Mouse (Mus musculus) brain, embryonic 14.5 days (tissue): Measurements from ENCODE around the gene Tmem51.

Experiments used
- CTCF ChIP-seq: fragments of 200-500 bp; IDR thresholded peaks from 2 replicates; pipeline ENCODE4 v1.5.1; 2012; ENCODE audit warnings: inconsistent platforms, mild to moderate bottlenecking, moderate library complexity, borderline replicate concordance; ENCODE audit not compliant: insufficient read depth, insufficient read length; ENCODE audit errors: extremely low read depth
- POLR2A ChIP-seq: fragments of 200-500 bp; IDR thresholded peaks from 2 replicates; pipeline ENCODE4 v1.6.1; 2012; ENCODE audit warnings: mild to moderate bottlenecking, inconsistent platforms, borderline replicate concordance; ENCODE audit not compliant: poor library complexity, insufficient read depth, insufficient read length, severe bottlenecking; ENCODE audit errors: extremely low read depth

GRCm38 (mm10) chr4:141993347-141994061 lies 90.6 kb downstream of the Tmem51 start:
- no peak for TF ChIP-seq POLR2A
- TF ChIP-seq CTCF, result no peak
